Mouse (Mus musculus) right cerebral cortex, postnatal 25 days (tissue): ENCODE measurements around the gene Tgfb1.

Experiments used
- DNase-seq: peaks from one replicate; pipeline ENCODE4 v3.0.0; 2022

Tgfb1 gene

DNA sequence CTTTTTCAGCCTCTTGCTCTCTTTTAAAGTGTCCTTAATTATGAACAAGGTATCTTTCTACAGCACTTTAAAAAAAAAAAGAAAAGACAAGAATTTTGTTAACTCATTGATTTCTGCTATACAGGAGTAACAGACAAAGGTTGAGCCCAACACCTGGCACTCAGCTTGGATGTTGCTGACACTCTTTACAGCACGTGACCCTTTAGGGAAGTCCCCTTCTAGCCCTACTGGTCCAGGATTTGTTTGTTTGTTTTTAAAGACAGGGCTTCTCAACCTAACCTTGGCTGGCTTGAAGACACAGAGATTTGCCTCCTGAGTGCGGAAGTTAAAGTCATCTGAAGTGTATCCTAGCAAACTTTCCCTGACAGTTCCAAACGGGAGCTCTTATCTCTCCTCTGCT lies 60.0 kb downstream of the Tgfb1 start:
- no peak for DNase-seq

DNA sequence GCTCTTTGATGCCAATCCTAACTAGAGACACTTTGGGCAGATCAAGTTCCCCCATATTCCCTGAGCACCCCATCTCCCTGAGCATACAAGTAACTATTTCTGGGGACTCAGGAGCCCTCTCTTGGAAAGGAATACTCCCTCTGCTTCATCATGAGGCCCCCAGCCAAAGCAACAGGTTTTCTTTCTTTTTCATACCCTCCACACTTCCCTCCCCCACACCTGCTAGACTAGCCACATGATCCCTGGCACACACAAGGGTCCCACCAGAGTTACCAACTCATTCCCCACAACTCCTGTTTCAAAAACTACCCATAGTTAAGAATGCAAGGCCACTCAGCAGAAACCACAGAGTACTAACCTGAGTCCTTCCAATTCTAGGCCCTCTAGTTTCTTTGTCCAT lies 66.3 kb downstream of the Tgfb1 start:
- no peak for DNase-seq

DNA sequence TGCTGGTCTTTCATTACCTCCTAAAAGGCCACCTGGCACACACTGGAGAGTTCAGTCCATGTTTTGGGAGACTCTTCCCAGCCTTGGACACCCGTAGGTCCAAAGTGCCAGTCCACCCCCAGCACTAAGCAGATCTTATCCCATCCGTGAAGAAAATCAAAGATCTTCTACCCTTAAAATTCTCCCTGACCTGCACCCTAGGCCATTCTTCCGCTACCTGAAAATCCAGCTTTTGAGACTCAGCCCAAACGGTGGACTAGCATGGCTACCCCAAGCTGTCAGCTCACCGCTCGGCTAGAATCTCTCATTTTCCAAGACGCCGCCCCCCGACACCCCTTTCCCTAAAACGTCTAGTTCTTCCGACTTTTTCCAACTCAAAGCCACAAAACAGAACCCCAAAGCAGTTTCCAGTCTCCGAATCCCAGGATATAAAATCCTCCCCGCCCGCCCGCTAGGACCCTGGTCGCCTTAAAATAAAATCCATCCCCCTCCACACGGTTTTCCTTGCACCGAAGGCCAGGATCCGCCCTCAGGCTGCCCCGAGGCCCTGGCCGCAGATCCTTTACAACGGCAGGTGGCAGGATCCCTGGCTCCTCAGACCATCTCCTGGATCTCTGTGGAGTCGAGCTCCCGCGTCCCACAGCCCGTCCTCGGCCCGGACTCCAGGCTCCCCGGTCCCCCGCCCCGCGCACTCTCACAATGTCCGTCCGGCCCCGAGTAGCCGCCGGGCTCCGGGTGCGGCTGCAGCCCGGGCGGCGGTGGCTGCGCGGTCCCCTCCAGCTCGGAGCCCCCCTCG lies 67.0 kb downstream of the Tgfb1 start:
- DNase-seq, result peak; percentile 15

DNA sequence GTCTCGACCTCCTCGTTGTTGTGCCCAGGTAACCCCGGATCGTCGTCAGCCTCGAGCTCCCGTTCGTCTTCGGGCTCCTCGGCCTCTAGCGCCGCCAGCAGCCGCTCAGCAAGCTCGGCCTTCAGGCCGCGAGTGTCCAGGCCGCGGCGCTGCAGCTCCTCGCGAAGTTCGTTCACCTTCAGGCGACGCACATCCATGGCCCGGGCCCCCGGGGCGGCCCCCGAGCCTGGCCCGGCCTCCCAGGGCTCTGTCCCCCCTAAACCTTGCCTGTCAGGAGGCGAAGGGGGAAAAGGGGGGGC lies 67.6 kb downstream of the Tgfb1 start:
- DNase-seq, result no peak
